Mouse (Mus musculus): ENCODE measurements at regions not wholly inside any gene's neighbourhood (a gene's known extent, or its start where the extent isn't known, plus 50 kb on each side); places are given as distances from the start of the nearest gene placed in this dataset.

GRCm38 (mm10) chr17:80862338-80862737, 82.1 kb upstream of the Tmem178 start:
- TF ChIP-seq KAT2A (IDR thresholded peaks at IDR 0.05; ENCODE audit: insufficient replicate concordance, low read length) (no peak), BHLHE40 (IDR thresholded peaks at IDR 0.05; ENCODE audit: low read depth, low read length) (no peak), NRF1 (IDR thresholded peaks at IDR 0.05; ENCODE audit: low read depth, low read length) (no peak), ZKSCAN1 (IDR thresholded peaks at IDR 0.05; ENCODE audit: borderline replicate concordance, low read depth, low read length) (no peak), POLR2AphosphoS2 (IDR thresholded peaks at IDR 0.05; ENCODE audit: low read depth, low read length) (no peak)
- Histone ChIP-seq H3K27me3 (replicated peaks) (no peaks in the 10 kb centered on the region), H3K4me1 (ENCODE audit: control insufficient read depth in 1 of 2, insufficient read depth in 2 of 2) (no peaks in the 10 kb centered on the region), H3K79me2 (replicated peaks; ENCODE audit: control insufficient read depth, extremely low read depth, insufficient read depth, poor library complexity, severe bottlenecking) (no peaks in the 10 kb centered on the region), H3K36me3 (replicated peaks in 1 of 2; ENCODE audit: control insufficient read depth in 1 of 2, insufficient read depth in 1 of 2, low read length in 1 of 2) (no peaks in the 10 kb centered on the region), H3K4me2 (ENCODE audit: insufficient read depth, low read depth, poor library complexity, severe bottlenecking) (no peak overlapping the region), H3K27ac (ENCODE audit: insufficient read depth, low read depth) (no peak overlapping the region), H3K4me3 (replicated peaks in 1 of 3; ENCODE audit: low read depth in 2 of 3, low read length in 2 of 3, poor library complexity in 1 of 3) (no peak overlapping the region), H3K9me3 (replicated peaks; ENCODE audit: low read length) (no peaks in the 10 kb centered on the region), H3K9ac (ENCODE audit: insufficient read depth, low read depth) (no peak overlapping the region)
- in situ Hi-C loops (cut with MboI; ENCODE audit: low pct_ligation_motif_present, low pct_unique_long_range_greater_than_20kb, low sequenced_read_pairs) = no loop called here
- DNase-seq (ENCODE audit: extremely low read depth) = no peak
- dilution Hi-C loops (cut with MboI; ENCODE audit: extremely low pct_ligation_motif_present, extremely low pct_unique_long_range_greater_than_20kb, low sequenced_read_pairs) = no loop called here

DNA sequence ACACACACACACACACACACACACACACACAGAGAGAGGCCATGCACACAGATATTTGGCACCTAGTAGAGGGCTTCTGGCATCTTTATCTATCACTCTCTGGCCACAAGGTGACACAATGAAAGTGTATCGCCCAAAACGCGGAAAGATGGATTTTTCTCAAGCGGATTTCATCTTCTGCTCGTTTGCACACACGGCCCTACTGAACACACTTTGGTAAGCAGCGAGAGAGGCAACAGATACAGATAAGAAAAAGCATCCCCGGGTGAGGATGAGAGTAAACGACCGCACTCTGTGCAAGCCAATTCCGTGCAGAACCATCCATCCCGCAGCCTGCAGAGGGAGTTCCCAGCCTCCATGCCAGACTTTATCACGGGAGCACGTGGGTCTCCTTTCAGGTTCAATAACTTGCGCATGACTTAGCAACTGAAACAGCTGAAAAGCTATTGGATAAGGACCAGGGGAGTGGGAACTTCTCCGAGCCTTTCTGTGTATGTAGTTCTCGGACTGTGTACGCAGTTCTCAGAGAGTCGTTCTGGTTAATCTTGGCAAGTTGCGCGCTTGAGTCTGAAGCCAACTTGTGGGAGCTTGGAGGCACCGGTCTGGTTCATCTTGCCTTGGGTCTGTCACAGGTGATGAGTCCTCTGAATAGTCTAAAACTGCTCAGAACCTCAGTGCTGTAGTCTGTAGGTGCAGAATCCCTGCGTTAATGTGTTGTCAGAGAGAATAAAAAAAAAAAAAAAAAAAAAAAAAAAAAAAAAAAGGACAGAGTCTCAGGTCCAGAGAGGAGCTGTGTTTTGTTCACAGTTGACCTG, 97.2 kb upstream of the Tmem178 start:
- no peak overlapping the region for H3K4me2 ChIP-seq (ENCODE audit: insufficient read depth, low read depth, poor library complexity, severe bottlenecking)
- no peak overlapping the region for H3K27ac ChIP-seq (ENCODE audit: insufficient read depth, low read depth)
- no peak overlapping the region for H3K9ac ChIP-seq (ENCODE audit: insufficient read depth, low read depth)
- H3K9me3 ChIP-seq (replicated peaks; ENCODE audit: low read length) = no peaks in the 10 kb centered on the region
- DNase-seq (ENCODE audit: extremely low read depth) = no peak
- in situ Hi-C loops (cut with MboI; ENCODE audit: low pct_ligation_motif_present, low pct_unique_long_range_greater_than_20kb, low sequenced_read_pairs) (no loop called here), dilution Hi-C loops (cut with MboI; ENCODE audit: extremely low pct_ligation_motif_present, extremely low pct_unique_long_range_greater_than_20kb, low sequenced_read_pairs) (no loop called here)
- no peak overlapping the region for H3K4me3 ChIP-seq (replicated peaks in 1 of 3; ENCODE audit: low read depth in 2 of 3, low read length in 2 of 3, poor library complexity in 1 of 3)
- no peaks in the 10 kb centered on the region for H3K27me3 ChIP-seq (replicated peaks)
- no peaks in the 10 kb centered on the region for H3K36me3 ChIP-seq (replicated peaks in 1 of 2; ENCODE audit: control insufficient read depth in 1 of 2, insufficient read depth in 1 of 2, low read length in 1 of 2)
- TF ChIP-seq MXI1 (IDR thresholded peaks at IDR 0.05; ENCODE audit: low read depth, low read length) (no peak), IRF4 (IDR thresholded peaks at IDR 0.05; ENCODE audit: low read depth, low read length) (no peak), PAX5 (IDR thresholded peaks at IDR 0.05; ENCODE audit: low read length) (no peak), ZNF384 (IDR thresholded peaks at IDR 0.05; ENCODE audit: low read depth, low read length) (no peak), UBTF (IDR thresholded peaks at IDR 0.05; ENCODE audit: low read depth, low read length) (no peak), E2F4 (IDR thresholded peaks at IDR 0.05; ENCODE audit: insufficient replicate concordance, low read depth, low read length) (no peak), MAX (IDR thresholded peaks at IDR 0.05; ENCODE audit: low read length) (no peak), RCOR1 (conservative IDR thresholded peaks at IDR 0.05; ENCODE audit: low read depth, low read length) (no peak), JUN (IDR thresholded peaks at IDR 0.05; ENCODE audit: insufficient read depth, low read depth, low read length) (no peak), CTCF (conservative IDR thresholded peaks at IDR 0.05 in 1 of 2, IDR thresholded peaks at IDR 0.05 in 1 of 2; ENCODE audit: low read depth in 2 of 2, low read length in 2 of 2) (no peak), USF2 (conservative IDR thresholded peaks at IDR 0.05; ENCODE audit: low read depth, low read length) (no peak), MAZ (IDR thresholded peaks at IDR 0.05; ENCODE audit: low read depth, low read length) (no peak), GABPA (IDR thresholded peaks at IDR 0.05; ENCODE audit: insufficient replicate concordance, low read depth, low read length) (no peak), KAT2A (IDR thresholded peaks at IDR 0.05; ENCODE audit: insufficient replicate concordance, low read length) (no peak), ZKSCAN1 (IDR thresholded peaks at IDR 0.05; ENCODE audit: borderline replicate concordance, low read depth, low read length) (no peak), ZMIZ1 (IDR thresholded peaks at IDR 0.05; ENCODE audit: low read depth, low read length) (no peak), MYC (IDR thresholded peaks at IDR 0.05; ENCODE audit: low read depth, low read length) (no peak)
- no peaks in the 10 kb centered on the region for H3K79me2 ChIP-seq (replicated peaks; ENCODE audit: control insufficient read depth, extremely low read depth, insufficient read depth, poor library complexity, severe bottlenecking)
- H3K4me1 ChIP-seq (ENCODE audit: control insufficient read depth in 1 of 2, insufficient read depth in 2 of 2) = no peaks in the 10 kb centered on the region

All from CH12.LX (cell line).